Mouse (Mus musculus) ES-E14 (cell line): Measurements from ENCODE around the gene Epor.

Source experiments
- ZC3H11A ChIP-seq: IDR thresholded peaks from 2 replicates; pipeline ENCODE4 v1.6.1; 2012; ENCODE audit warnings: low read depth, mild to moderate bottlenecking, inconsistent platforms, low read length, borderline replicate concordance
- ZNF384 ChIP-seq: IDR thresholded peaks from 2 replicates; pipeline ENCODE4 v1.6.1; 2012; ENCODE audit warnings: low read depth, low read length, inconsistent platforms

- TF ChIP-seq ZC3H11A, result no peak
- no peak for TF ChIP-seq ZNF384
These were observed 27.7 kb downstream of the Epor start for GRCm38 (mm10) chr9:21935466-21936131.
